Mouse (Mus musculus): ENCODE measurements at regions not wholly inside any gene's neighbourhood (a gene's known extent, or its start where the extent isn't known, plus 50 kb on each side); places are given as distances from the start of the nearest gene placed in this dataset.

DNA sequence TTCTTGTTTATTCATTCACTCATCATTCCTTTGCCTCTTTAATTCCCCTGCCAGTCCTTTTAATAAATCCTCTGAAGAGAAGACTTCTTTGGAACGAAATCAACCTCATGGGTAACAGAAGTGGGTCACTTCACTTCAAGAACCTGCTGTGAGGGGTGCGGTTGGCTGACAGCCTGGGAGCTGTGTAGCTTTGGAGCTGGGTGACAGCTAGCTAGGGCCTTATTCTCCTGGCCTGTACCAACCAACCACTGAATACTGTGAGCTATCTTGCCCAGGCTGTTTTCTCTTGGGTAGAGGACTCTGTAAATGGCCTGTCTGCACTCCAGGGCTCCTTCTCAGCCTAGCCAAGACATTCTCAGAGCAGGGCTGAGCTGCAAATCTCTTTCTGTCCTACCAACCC lies 134.6 kb upstream of the 4930535I16Rik start:
- TF ChIP-seq CTCF (IDR thresholded peaks at IDR 0.05; ENCODE audit: borderline replicate concordance, extremely low read depth, insufficient read depth, insufficient read length) (no peak), POLR2A (IDR thresholded peaks at IDR 0.05; ENCODE audit: borderline replicate concordance, extremely low read depth, insufficient read depth, insufficient read length, poor library complexity, severe bottlenecking) (no peak)
- peak; percentile 39 for DNase-seq (ENCODE audit: low read depth)

DNA sequence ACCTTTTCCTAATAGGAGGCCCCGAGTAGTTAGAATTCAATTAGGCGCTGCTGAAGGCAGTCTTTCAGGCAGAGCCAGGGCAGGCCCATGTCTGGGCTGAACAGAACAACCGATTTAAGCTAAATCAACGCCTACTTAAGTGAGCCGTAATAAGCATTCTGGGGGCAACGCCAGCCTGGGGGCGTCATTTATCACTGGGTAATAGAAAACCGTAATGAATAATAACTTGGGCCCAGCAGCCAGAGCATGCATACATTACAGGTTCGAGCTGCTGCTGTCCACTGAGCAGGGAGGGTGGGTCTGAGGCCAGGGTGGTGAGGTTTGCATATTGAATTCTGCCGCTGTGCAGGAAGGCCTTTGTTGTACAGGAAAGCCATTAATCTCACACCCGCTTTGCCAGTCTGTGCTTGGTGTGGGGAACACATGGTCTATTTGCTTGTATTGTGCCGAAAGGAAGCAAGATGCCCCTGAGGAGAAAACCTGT lies 130.6 kb upstream of the 4930535I16Rik start:
- DNase-seq (ENCODE audit: low read depth): peak; percentile 96
- TF ChIP-seq POLR2A (IDR thresholded peaks at IDR 0.05; ENCODE audit: borderline replicate concordance, extremely low read depth, insufficient read depth, insufficient read length, poor library complexity, severe bottlenecking) (no peak), CTCF (IDR thresholded peaks at IDR 0.05; ENCODE audit: borderline replicate concordance, extremely low read depth, insufficient read depth, insufficient read length) (no peak)

DNA sequence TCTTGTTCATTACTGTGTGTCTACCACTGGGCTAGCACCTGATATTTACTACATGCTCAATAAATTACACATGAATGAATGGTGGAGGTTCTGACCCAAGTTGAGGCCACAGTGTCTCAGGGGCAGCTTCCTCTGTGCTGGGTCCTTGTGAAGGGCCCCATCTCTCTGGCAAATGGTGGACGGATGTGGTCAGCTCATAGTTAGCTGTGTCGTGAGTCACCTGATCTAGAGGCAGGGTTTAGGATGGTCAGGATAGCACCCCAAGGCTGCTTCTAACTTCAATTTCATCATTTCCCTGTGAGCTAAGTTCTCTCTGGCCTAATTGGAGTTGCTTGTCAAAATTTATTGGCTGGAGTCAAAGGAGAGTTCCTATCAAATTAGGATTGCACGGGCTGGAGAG lies 130.1 kb upstream of the 4930535I16Rik start:
- no peak for TF ChIP-seq POLR2A (IDR thresholded peaks at IDR 0.05; ENCODE audit: borderline replicate concordance, extremely low read depth, insufficient read depth, insufficient read length, poor library complexity, severe bottlenecking)
- no peak for TF ChIP-seq CTCF (IDR thresholded peaks at IDR 0.05; ENCODE audit: borderline replicate concordance, extremely low read depth, insufficient read depth, insufficient read length)

DNA sequence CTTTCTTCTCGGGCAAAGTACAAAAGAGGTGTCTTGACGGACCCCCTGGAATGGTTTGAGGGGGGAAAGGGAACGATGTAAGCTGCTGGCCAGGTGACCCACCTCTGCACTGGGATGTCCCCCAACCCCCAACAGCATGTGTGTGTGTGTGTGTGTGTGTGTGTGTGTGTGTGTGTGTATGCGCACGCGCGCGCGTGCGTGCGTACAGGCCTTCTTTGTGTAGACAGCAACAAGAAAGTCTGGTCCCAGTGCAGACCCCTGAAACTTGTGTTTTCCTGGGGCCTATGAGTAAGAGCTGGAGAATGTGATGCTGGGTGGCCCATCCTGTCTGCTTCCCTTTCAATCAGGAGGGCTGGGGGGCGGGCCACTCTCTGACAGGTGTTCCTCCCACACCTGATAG lies 118.7 kb upstream of the 4930535I16Rik start:
- DNase-seq (ENCODE audit: low read depth): peak; percentile 75
- TF ChIP-seq CTCF (IDR thresholded peaks at IDR 0.05; ENCODE audit: borderline replicate concordance, extremely low read depth, insufficient read depth, insufficient read length): no peak
- TF ChIP-seq POLR2A (IDR thresholded peaks at IDR 0.05; ENCODE audit: borderline replicate concordance, extremely low read depth, insufficient read depth, insufficient read length, poor library complexity, severe bottlenecking): no peak

More for the DNA sequence above, 130.1 kb upstream of the 4930535I16Rik start:
- DNase-seq (ENCODE audit: low read depth): no peak

DNA sequence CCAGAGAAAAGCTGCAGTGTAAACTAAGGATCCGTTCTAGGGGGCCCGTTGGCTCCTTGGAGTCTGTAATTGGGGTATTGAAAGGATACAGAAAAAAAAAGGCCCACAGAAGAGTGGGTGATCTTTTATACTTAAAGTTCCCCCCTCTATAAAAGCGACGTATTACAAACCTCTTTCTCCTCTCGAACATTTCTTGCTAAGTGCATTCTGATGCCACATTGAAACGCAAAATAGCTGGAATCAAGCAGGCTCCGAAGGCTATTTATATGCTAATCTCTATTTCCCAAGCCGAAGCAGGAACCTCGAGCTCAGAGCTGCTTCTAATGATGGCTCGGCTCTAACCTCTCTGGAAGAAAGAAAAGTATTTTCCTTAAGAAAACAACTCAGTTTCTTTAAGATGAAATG lies 117.8 kb upstream of the 4930535I16Rik start:
- TF ChIP-seq CTCF (IDR thresholded peaks at IDR 0.05; ENCODE audit: borderline replicate concordance, extremely low read depth, insufficient read depth, insufficient read length): no peak
- DNase-seq (ENCODE audit: low read depth): peak; percentile 97

DNA sequence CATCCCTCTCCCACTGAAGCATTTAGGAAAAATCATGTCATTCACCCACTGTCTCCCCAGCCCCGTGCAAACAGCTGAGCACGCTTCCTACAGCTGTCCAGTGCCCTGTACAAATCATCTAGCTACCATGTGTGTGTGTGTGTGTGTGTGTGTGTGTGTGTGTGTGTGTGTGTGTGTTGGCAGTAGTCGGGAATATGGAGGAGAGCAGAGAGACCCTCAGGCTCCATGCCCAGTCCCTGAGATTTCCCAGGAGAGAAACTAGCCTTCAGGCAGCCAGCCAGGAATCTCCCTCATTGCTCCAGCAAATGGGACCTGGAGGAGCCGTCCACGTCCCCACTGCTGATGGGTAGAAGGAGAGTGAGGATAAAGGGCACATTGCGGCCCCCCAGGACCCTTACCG lies 117.4 kb upstream of the 4930535I16Rik start:
- TF ChIP-seq CTCF (IDR thresholded peaks at IDR 0.05; ENCODE audit: borderline replicate concordance, extremely low read depth, insufficient read depth, insufficient read length) (no peak), POLR2A (IDR thresholded peaks at IDR 0.05; ENCODE audit: borderline replicate concordance, extremely low read depth, insufficient read depth, insufficient read length, poor library complexity, severe bottlenecking) (no peak)

DNA sequence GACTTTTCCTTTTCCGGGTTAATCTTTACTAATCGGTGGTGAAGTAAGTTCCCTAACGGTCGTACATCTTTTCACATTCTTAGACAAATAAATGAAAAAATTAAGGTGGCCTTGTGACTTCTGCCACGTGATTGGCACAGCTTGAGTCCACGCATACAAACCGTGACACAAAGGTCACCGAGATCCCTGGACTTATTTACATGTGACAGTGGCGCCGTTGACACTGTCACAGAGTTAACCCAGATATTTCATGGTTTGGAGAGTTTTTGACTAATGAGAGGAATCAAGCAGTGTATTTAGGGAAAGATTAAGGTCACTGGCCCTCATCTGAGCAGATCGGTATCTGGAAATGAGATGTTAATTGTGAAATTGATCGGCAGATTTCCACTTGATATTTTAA lies 110.2 kb upstream of the 4930535I16Rik start:
- TF ChIP-seq POLR2A (IDR thresholded peaks at IDR 0.05; ENCODE audit: borderline replicate concordance, extremely low read depth, insufficient read depth, insufficient read length, poor library complexity, severe bottlenecking) (no peak), CTCF (IDR thresholded peaks at IDR 0.05; ENCODE audit: borderline replicate concordance, extremely low read depth, insufficient read depth, insufficient read length) (no peak)
- no peak for DNase-seq (ENCODE audit: low read depth)

More for the DNA sequence above, 117.4 kb upstream of the 4930535I16Rik start:
- peak; percentile 96 for DNase-seq (ENCODE audit: low read depth)

DNA sequence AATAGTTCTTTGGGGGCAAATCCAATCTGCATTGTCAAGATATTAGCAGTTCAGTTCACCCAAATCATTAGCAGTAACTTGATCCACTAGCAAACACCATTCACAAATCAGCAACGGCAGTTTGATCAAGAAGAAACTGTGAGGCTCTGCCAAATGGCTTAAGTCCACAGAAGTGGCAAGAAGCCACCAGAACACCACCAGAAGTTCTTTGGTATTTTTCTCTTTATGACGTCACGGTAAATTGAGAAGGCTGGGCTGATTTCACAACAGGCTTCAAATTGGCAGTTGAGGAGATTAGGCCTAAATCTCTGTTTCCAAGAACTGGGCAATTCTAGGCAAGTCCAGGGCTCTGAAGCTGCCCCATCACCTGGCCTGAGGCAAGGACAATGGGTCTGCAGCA lies 98.6 kb upstream of the 4930535I16Rik start:
- DNase-seq (ENCODE audit: low read depth): peak; percentile 54
- TF ChIP-seq CTCF (IDR thresholded peaks at IDR 0.05; ENCODE audit: borderline replicate concordance, extremely low read depth, insufficient read depth, insufficient read length): no peak
- no peak for TF ChIP-seq POLR2A (IDR thresholded peaks at IDR 0.05; ENCODE audit: borderline replicate concordance, extremely low read depth, insufficient read depth, insufficient read length, poor library complexity, severe bottlenecking)

DNA sequence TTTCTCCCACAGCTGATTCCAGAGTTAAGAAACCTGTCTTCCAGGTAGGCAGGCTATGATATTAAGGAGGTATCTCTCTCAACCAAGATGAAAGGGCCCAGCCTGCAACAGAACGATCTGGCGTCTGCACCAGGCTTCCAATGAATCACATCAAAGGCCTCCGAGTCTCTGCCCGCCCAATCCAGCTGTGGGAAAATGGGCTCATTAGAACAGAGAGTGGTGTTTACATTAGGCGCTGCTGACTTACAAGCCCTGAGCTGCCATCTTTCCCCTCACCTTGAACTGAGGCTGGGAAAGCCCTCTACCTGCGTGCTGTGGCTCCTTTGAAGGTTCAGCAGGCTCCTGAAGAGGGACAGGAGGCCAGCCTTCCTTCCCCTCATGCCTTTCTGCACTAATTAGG lies 97.5 kb upstream of the 4930535I16Rik start:
- TF ChIP-seq CTCF (IDR thresholded peaks at IDR 0.05; ENCODE audit: borderline replicate concordance, extremely low read depth, insufficient read depth, insufficient read length) (no peak), POLR2A (IDR thresholded peaks at IDR 0.05; ENCODE audit: borderline replicate concordance, extremely low read depth, insufficient read depth, insufficient read length, poor library complexity, severe bottlenecking) (no peak)
- DNase-seq (ENCODE audit: low read depth): peak; percentile 52

DNA sequence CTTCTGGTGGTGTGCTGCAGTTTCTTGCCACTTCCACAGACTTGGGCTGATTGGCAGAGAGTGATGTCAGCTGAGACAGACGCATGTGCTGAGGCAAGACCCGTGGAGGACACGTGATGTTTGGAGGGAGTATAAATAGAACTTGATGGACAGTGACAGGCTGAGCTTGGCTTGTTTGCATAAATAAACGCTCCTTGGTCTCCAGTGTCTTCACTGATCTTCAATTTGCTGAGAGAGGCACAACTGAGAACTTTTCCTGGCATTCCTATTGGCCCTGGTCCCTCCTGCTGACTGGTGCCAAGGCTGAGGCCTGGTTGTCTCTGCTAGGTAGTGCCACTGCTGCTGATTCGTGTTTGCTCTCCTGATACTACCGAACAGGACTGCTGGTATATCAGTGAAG lies 94.6 kb upstream of the 4930535I16Rik start:
- TF ChIP-seq CTCF (IDR thresholded peaks at IDR 0.05; ENCODE audit: borderline replicate concordance, extremely low read depth, insufficient read depth, insufficient read length) (no peak), POLR2A (IDR thresholded peaks at IDR 0.05; ENCODE audit: borderline replicate concordance, extremely low read depth, insufficient read depth, insufficient read length, poor library complexity, severe bottlenecking) (no peak)

DNA sequence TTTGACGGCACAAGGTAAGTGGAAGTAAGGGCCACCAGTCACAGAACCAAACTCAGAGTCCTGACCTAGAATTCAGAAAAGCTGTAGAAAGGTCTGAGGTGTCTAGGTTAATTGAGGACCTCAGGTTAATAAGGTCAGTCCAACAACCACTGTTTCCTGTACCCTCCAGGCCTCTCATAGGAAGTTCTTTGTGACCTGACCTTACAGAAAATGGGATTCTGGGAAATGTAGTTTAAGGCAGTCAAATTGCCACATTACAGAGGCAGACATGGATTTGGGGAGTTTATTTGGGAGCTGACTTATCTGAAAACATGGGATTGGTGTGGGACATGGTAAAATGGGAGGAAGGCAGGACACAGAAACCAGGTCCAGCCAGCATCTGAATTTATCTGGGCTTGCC lies 90.9 kb upstream of the 4930535I16Rik start:
- no peak for TF ChIP-seq POLR2A (IDR thresholded peaks at IDR 0.05; ENCODE audit: borderline replicate concordance, extremely low read depth, insufficient read depth, insufficient read length, poor library complexity, severe bottlenecking)
- no peak for TF ChIP-seq CTCF (IDR thresholded peaks at IDR 0.05; ENCODE audit: borderline replicate concordance, extremely low read depth, insufficient read depth, insufficient read length)
- DNase-seq (ENCODE audit: low read depth): no peak

More for the DNA sequence above, 94.6 kb upstream of the 4930535I16Rik start:
- DNase-seq (ENCODE audit: low read depth): no peak

DNA sequence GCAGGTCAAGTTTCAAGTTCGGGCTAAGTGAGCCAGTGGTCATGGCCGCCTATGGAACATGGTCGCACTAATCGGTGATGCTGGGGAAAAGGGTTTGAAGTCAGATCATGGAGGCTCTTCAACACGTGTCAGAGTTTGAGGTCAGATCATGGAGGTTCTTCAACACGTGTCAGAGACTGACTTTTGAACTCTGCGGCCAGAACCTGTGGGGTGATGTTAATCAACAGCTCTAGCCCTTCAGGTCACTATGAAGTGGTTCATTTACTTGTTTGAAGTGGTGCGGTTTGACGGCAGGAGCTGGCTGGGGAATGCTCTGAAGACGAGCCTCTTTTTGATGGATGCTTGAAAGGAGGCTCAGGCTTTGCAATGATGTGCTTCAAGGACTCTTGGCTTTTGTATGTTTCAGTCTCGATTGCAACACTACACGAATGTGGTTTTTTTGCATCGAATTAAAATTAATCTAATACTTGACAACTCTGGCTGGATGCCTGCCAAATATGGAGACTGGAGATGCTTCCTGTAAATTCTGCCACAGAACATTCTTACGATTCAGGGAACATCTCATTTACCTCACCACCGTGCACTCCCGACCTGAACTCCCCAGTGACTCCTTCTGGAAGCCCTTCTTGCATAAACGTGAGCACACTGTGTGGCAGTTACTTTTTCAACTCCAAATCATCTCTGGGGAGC lies 87.9 kb upstream of the 4930535I16Rik start:
- TF ChIP-seq CTCF (IDR thresholded peaks at IDR 0.05; ENCODE audit: borderline replicate concordance, extremely low read depth, insufficient read depth, insufficient read length) (no peak), POLR2A (IDR thresholded peaks at IDR 0.05; ENCODE audit: borderline replicate concordance, extremely low read depth, insufficient read depth, insufficient read length, poor library complexity, severe bottlenecking) (no peak)
- DNase-seq (ENCODE audit: low read depth): peak; percentile 68

All from brain, embryonic 14.5 days (tissue).